Mouse (Mus musculus) CH12.LX (cell line): ENCODE data around the gene Stx8.

Experiments
- BHLHE40 ChIP-seq: IDR thresholded peaks from 2 replicates; pipeline ENCODE4 v1.6.1; 2011; ENCODE audit warnings: mild to moderate bottlenecking, low read depth, low read length, improper control_type of control experiment
- KAT2A ChIP-seq: IDR thresholded peaks from 2 replicates; pipeline ENCODE4 v1.6.1; 2012; ENCODE audit warnings: low read length, improper control_type of control experiment, inconsistent platforms; ENCODE audit not compliant: insufficient replicate concordance
- MAZ ChIP-seq: IDR thresholded peaks from 2 replicates; pipeline ENCODE4 v1.6.1; 2012; ENCODE audit warnings: low read depth, mild to moderate bottlenecking, inconsistent platforms, low read length, improper control_type of control experiment, moderate library complexity
- NELFE ChIP-seq: IDR thresholded peaks from 2 replicates; pipeline ENCODE4 v1.6.1; 2011; ENCODE audit warnings: low read depth, low read length, improper control_type of control experiment
- POLR2A ChIP-seq: IDR thresholded peaks from 2 replicates; pipeline ENCODE4 v1.6.1; 2011; ENCODE audit warnings: low read depth, mild to moderate bottlenecking, improper control_type of control experiment, low read length

- TF ChIP-seq NELFE, result no peak
- no peak for TF ChIP-seq POLR2A
- TF ChIP-seq KAT2A, result no peak
- no peak for TF ChIP-seq BHLHE40
- no peak for TF ChIP-seq MAZ
Measured at GRCm38 (mm10) chr11:68083562-68083961, 117.6 kb downstream of the Stx8 start.
